Mouse (Mus musculus) myocyte (in vitro differentiated cells): ENCODE measurements around the gene Slf1. TPM values are rescaled to one million over a fixed set of nuclear protein-coding genes. Genes with fewer than 3 reads are reported as not detected.

ENCODE experiments used
- H3K27me3 ChIP-seq: one replicate; pipeline ENCODE4 v1.6.1; 2011; ENCODE audit not compliant: control insufficient read depth, insufficient read depth, insufficient read length
- H3K36me3 ChIP-seq: one replicate; pipeline ENCODE4 v1.6.1; 2011; ENCODE audit not compliant: control insufficient read depth, insufficient read depth
- H3K4me2 ChIP-seq: one replicate; pipeline ENCODE4 v1.6.1; 2011; ENCODE audit warnings: low read depth, control low read depth
- H3K4me3 ChIP-seq: one replicate; pipeline ENCODE4 v1.5.1; 2011; ENCODE audit warnings: mild to moderate bottlenecking, control low read depth, moderate library complexity
- H3K79me2 ChIP-seq: one replicate; pipeline ENCODE4 v1.6.1; 2011; ENCODE audit not compliant: control insufficient read depth, insufficient read depth
- H3ac ChIP-seq: one replicate; pipeline ENCODE4 v1.6.1; 2011; ENCODE audit not compliant: control insufficient read depth, insufficient read length
- CEBPB ChIP-seq: IDR thresholded peaks from 2 replicates; pipeline ENCODE4 v1.6.1; 2011; ENCODE audit warnings: mild to moderate bottlenecking, moderate library complexity; ENCODE audit not compliant: poor library complexity, insufficient read depth, severe bottlenecking
- E2F4 ChIP-seq: IDR thresholded peaks from one replicate; pipeline ENCODE4 v1.6.1; 2011; ENCODE audit warnings: mild to moderate bottlenecking, control low read depth, moderate library complexity; ENCODE audit not compliant: insufficient read depth
- MAX ChIP-seq: IDR thresholded peaks from one replicate; pipeline ENCODE4 v1.6.1; 2011; ENCODE audit warnings: low read depth, mild to moderate bottlenecking, control low read depth
- MYOD1 ChIP-seq, 3 experiments: IDR thresholded peaks; one replicate each; pipeline ENCODE4 v1.6.1; 2011; ENCODE audit warnings: control low read depth in 2 of 3, low read depth in 2 of 3, mild to moderate bottlenecking in 2 of 3, moderate library complexity in 1 of 3; ENCODE audit not compliant: insufficient read length in 2 of 3, control insufficient read depth in 1 of 3
- MYOG ChIP-seq, 3 experiments: IDR thresholded peaks; one replicate each; pipeline ENCODE4 v1.6.1; 2011; ENCODE audit warnings: control low read depth in 2 of 3, low read depth in 2 of 3, mild to moderate bottlenecking in 2 of 3; ENCODE audit not compliant: insufficient read length in 2 of 3, control insufficient read depth in 1 of 3, insufficient read depth in 1 of 3
- POLR2A ChIP-seq: IDR thresholded peaks from one replicate; pipeline ENCODE4 v1.6.1; 2011; ENCODE audit warnings: low read depth, mild to moderate bottlenecking, control low read depth, moderate library complexity; ENCODE audit not compliant: insufficient read length
- POLR2AphosphoS2 ChIP-seq: IDR thresholded peaks from one replicate; pipeline ENCODE4 v1.6.1; 2011; ENCODE audit warnings: low read depth, control low read depth; ENCODE audit not compliant: insufficient read length
- REST ChIP-seq: IDR thresholded peaks from one replicate; pipeline ENCODE4 v1.6.1; 2011; ENCODE audit warnings: mild to moderate bottlenecking, control low read depth, moderate library complexity; ENCODE audit not compliant: insufficient read depth, insufficient read length
- SRF ChIP-seq: IDR thresholded peaks from one replicate; pipeline ENCODE4 v1.6.1; 2011; ENCODE audit warnings: low read depth; ENCODE audit not compliant: control insufficient read depth, insufficient read length
- TCF12 ChIP-seq: IDR thresholded peaks from one replicate; pipeline ENCODE4 v1.6.1; 2011; ENCODE audit warnings: mild to moderate bottlenecking, control low read depth; ENCODE audit not compliant: poor library complexity, insufficient read depth, severe bottlenecking
- TCF3 ChIP-seq: IDR thresholded peaks from one replicate; pipeline ENCODE4 v1.6.1; 2011; ENCODE audit warnings: low read depth, control low read depth; ENCODE audit not compliant: insufficient read length
- USF1 ChIP-seq: IDR thresholded peaks from one replicate; pipeline ENCODE4 v1.6.1; 2011; ENCODE audit warnings: low read depth, mild to moderate bottlenecking, control low read depth, moderate library complexity
- polyA plus RNA-seq: library from polyadenylated mRNA; unstranded; fragments of >200 nt; fragmentation: generic; extraction: Trizol; gene quantifications from one replicate; pipeline ENCODE4 v1.2.1, GENCODE M21; 2012; ENCODE audit warnings: missing spikeins

The Slf1 gene
- polyA plus RNA-seq, 1 experiment: 3.2 TPM

DNA sequence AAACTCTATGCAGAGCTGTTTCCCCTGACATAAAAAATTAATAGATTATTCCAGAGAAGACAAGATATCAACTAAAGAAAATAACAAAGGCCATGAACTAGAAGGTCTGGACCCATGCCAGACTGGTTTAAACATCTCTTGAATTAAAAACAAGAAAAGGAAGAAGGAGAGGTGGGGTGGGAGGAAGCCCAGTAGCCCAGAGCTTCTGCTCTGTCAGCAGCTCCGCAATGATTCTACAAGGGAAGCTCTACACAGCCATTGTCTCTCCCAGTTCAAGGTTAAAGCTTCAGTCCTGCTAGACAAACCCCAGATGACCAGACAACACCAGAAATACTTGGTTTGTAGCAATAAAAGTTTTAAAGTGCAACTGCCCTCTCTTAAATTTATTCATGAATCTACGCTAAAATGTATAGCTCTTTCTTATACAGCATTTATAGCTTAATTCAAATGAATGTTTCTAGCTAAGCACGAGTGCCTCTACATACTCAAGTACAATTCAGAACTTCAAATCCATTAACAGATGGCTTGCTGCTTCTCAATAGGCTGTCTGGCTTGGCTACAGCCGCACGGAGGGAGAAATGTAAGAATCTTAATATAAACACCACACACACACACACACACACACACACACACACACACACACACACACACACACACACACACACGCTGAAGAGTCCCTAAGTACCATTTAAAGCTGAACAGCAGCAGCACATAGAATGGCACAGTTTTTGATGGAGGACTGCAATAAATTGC lies 87.9 kb downstream of the Slf1 start:
- Histone ChIP-seq H3ac (no peak overlapping the region), H3K27me3 (no peaks in the 10 kb centered on the region), H3K79me2 (no peaks in the 10 kb centered on the region), H3K4me2 (no peak overlapping the region), H3K4me3 (no peak overlapping the region), H3K36me3 (peaks cover 17% of the 10 kb centered on the region)
- TF ChIP-seq MAX (no peak), REST (no peak), TCF12 (no peak), TCF3 (no peak), USF1 (no peak), E2F4 (no peak), SRF (no peak), CEBPB (no peak), POLR2A (no peak), MYOD1 (IDR thresholded peaks at IDR 0.05; ENCODE audit: control insufficient read depth in 1 of 3, insufficient read length in 2 of 3, low read depth in 2 of 3) (no peak), POLR2AphosphoS2 (no peak), MYOG (IDR thresholded peaks at IDR 0.05; ENCODE audit: control insufficient read depth in 1 of 3, insufficient read depth in 1 of 3, insufficient read length in 2 of 3, low read depth in 2 of 3) (no peak)

GRCm38 (mm10) chr13:77046416-77046815 lies 88.9 kb downstream of the Slf1 start:
- H3ac ChIP-seq: no peak overlapping the region
- H3K27me3 ChIP-seq: no peaks in the 10 kb centered on the region
- no peak overlapping the region for H3K4me2 ChIP-seq
- no peak overlapping the region for H3K4me3 ChIP-seq
- peaks cover 17% of the 10 kb centered on the region for H3K36me3 ChIP-seq
- no peak for TF ChIP-seq MAX
- TF ChIP-seq TCF3: no peak
- TF ChIP-seq TCF12: no peak
- no peak for TF ChIP-seq REST
- no peak for TF ChIP-seq MYOD1 (IDR thresholded peaks at IDR 0.05; ENCODE audit: control insufficient read depth in 1 of 3, insufficient read length in 2 of 3, low read depth in 2 of 3)
- no peak for TF ChIP-seq CEBPB
- H3K79me2 ChIP-seq: no peaks in the 10 kb centered on the region

DNA sequence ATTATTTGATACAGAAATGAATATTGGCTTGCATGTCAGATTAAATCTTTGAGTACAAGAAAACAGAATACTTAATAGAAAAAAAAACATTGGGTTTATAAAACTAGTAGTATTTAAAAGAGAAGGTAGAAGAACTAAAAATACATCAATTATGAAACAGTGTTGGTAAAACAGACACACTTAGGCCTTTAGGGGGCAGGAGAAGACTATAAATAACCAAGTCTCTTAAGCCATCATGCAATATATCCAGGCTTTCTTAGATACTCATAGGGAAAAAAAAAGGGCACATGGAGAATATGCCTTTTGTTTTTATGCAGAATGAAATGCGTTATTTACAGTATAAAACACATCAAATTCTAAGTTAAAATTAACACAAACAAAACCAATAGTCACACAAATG lies 89.9 kb downstream of the Slf1 start:
- no peak overlapping the region for H3K4me3 ChIP-seq
- peaks cover 17% of the 10 kb centered on the region for H3K36me3 ChIP-seq
- no peaks in the 10 kb centered on the region for H3K79me2 ChIP-seq
- no peaks in the 10 kb centered on the region for H3K27me3 ChIP-seq
- TF ChIP-seq TCF12 (no peak), USF1 (no peak), MYOG (IDR thresholded peaks at IDR 0.05; ENCODE audit: control insufficient read depth in 1 of 3, insufficient read depth in 1 of 3, insufficient read length in 2 of 3, low read depth in 2 of 3) (no peak), CEBPB (no peak), MYOD1 (IDR thresholded peaks at IDR 0.05; ENCODE audit: control insufficient read depth in 1 of 3, insufficient read length in 2 of 3, low read depth in 2 of 3) (no peak), SRF (no peak), REST (no peak), POLR2AphosphoS2 (no peak), E2F4 (no peak), POLR2A (no peak), MAX (no peak), TCF3 (no peak)
- H3K4me2 ChIP-seq: no peak overlapping the region
- H3ac ChIP-seq: no peak overlapping the region

DNA sequence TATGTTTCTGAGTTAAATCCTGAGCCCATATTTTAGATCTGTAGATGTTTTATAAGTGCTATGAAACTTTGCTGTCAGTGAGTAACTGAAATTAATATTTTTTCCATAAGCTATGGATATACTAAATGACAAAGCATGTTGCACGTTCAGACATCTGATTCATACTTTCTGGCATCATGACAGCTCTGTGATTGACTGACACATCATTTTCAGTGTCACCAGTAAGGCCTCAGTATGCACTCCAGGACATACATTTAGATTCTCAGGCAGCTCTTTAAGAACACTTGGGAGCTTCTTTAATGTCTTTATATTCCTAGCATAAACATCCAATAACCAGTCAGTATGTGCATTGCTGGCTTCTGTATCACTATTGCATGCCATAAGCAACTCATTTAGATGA lies 91.9 kb downstream of the Slf1 start:
- Histone ChIP-seq H3K36me3 (peaks cover 12% of the 10 kb centered on the region), H3ac (no peak overlapping the region), H3K27me3 (no peaks in the 10 kb centered on the region), H3K4me3 (no peak overlapping the region), H3K79me2 (no peaks in the 10 kb centered on the region), H3K4me2 (no peak overlapping the region)
- no peak for TF ChIP-seq E2F4
- no peak for TF ChIP-seq TCF3
- no peak for TF ChIP-seq MYOG (IDR thresholded peaks at IDR 0.05; ENCODE audit: control insufficient read depth in 1 of 3, insufficient read depth in 1 of 3, insufficient read length in 2 of 3, low read depth in 2 of 3)
- no peak for TF ChIP-seq USF1

- peak overlapping the region; percentile 6 for H3K4me2 ChIP-seq
Observed at GRCm38 (mm10) chr13:77029594-77029993, 105.7 kb downstream of the Slf1 start.

More at GRCm38 (mm10) chr13:77029594-77029993, 105.7 kb downstream of the Slf1 start:
- H3K4me3 ChIP-seq: no peak overlapping the region
- TF ChIP-seq SRF (no peak), REST (no peak), MYOG (IDR thresholded peaks at IDR 0.05; ENCODE audit: control insufficient read depth in 1 of 3, insufficient read depth in 1 of 3, insufficient read length in 2 of 3, low read depth in 2 of 3) (no peak), TCF3 (no peak), E2F4 (no peak), TCF12 (no peak), MYOD1 (IDR thresholded peaks at IDR 0.05; ENCODE audit: control insufficient read depth in 1 of 3, insufficient read length in 2 of 3, low read depth in 2 of 3) (no peak), POLR2A (no peak), USF1 (no peak), MAX (no peak), POLR2AphosphoS2 (no peak), CEBPB (no peak)
- H3K79me2 ChIP-seq: no peaks in the 10 kb centered on the region
- H3K27me3 ChIP-seq: no peaks in the 10 kb centered on the region
- H3ac ChIP-seq: no peak overlapping the region
- no peaks in the 10 kb centered on the region for H3K36me3 ChIP-seq
